Mouse (Mus musculus): ENCODE data around the gene Btf3l4. TPM values are rescaled to one million over a fixed set of nuclear protein-coding genes. Genes with fewer than 3 reads are reported as not detected.
A peak's percentile ranks its signal among the peaks of the same experiment; 100 is the strongest.

Btf3l4 gene
- total RNA-seq (2022): 100 to 1,000 TPM; 127 to 133 (median 131) TPM

- DNase-seq: peak; percentile 86
These were observed at the start of gene Btf3l4 for GRCm38 (mm10) chr4:108832916-108833827. Btf3l4 (minus strand) TSS chr4:108833614.

GRCm38 (mm10) chr4:108878963-108879822 lies 45.8 kb upstream of the Btf3l4 start, which contains the start of gene Rab3b:
Rab3b (plus strand) TSS chr4:108879063.
- DNase-seq: peak; percentile 28

GRCm38 (mm10) chr4:108877901-108878300 lies 44.5 kb upstream of the Btf3l4 start:
- no peak for DNase-seq

- no peak for DNase-seq
These were observed 40.3 kb upstream of the Btf3l4 start for GRCm38 (mm10) chr4:108873746-108874145.

GRCm38 (mm10) chr4:108869730-108870374 lies 36.4 kb upstream of the Btf3l4 start:
- DNase-seq: peak; percentile 56

GRCm38 (mm10) chr4:108866806-108867205 lies 33.4 kb upstream of the Btf3l4 start:
- no peak for DNase-seq

- peak; percentile 11 for DNase-seq
These were observed 15.1 kb upstream of the Btf3l4 start, which contains the start of gene A730015C16Rik for GRCm38 (mm10) chr4:108848505-108848848. A730015C16Rik (minus strand) TSS chr4:108848619.

GRCm38 (mm10) chr4:108847715-108848504 lies 14.5 kb upstream of the Btf3l4 start, which contains the start of gene Kti12:
Kti12 (plus strand) TSS chr4:108847785.
- DNase-seq: peak; percentile 80

GRCm38 (mm10) chr4:108845824-108846569 lies 12.6 kb upstream of the Btf3l4 start:
- DNase-seq: no peak

GRCm38 (mm10) chr4:108843336-108843735 lies 9.9 kb upstream of the Btf3l4 start:
- DNase-seq: no peak

- no peak for DNase-seq
These were observed 8.6 kb upstream of the Btf3l4 start for GRCm38 (mm10) chr4:108841920-108842578.

- no peak for DNase-seq
These were observed 4.6 kb upstream of the Btf3l4 start for GRCm38 (mm10) chr4:108838031-108838430.

GRCm38 (mm10) chr4:108835496-108835895 lies 2.1 kb upstream of the Btf3l4 start:
- no peak for DNase-seq

- peak; percentile 20 for DNase-seq
These were observed 1.5 kb upstream of the Btf3l4 start for GRCm38 (mm10) chr4:108834971-108835311.

- peak; percentile 87 for DNase-seq
These were observed 929 bp upstream of the Btf3l4 start, which contains the start of gene Txndc12 for GRCm38 (mm10) chr4:108834115-108834970. Txndc12 (plus strand) TSS chr4:108834601.

- DNase-seq: no peak
These were observed 357 bp upstream of the Btf3l4 start for GRCm38 (mm10) chr4:108833828-108834114.

- no peak for DNase-seq
These were observed 2.7 kb downstream of the Btf3l4 start for GRCm38 (mm10) chr4:108830698-108831097.

- DNase-seq: no peak
These were observed 6.8 kb downstream of the Btf3l4 start for GRCm38 (mm10) chr4:108826643-108827042.

GRCm38 (mm10) chr4:108826096-108826495 lies 7.3 kb downstream of the Btf3l4 start:
- DNase-seq: no peak

GRCm38 (mm10) chr4:108825677-108826076 lies 7.7 kb downstream of the Btf3l4 start:
- no peak for DNase-seq

All from adrenal gland, adult 8-10 months (tissue).